Comparison of ENCODE assay signal across 26 mouse cellular contexts in genomic region chr2:166062008-166062407, GRCm38 (mm10).
DNase-seq lines count a peak whose midpoint lies in the region; ATAC-seq and TF ChIP-seq lines count a peak whose summit lies in the region.
"Had no signal": no experiment of that assay in that cellular context is flagged by ENCODE, and none has a peak within 500 bp of the region (broad histone marks: within the 10 kb centered on the region; RNA-seq: fewer than 3 reads in every experiment).

No protein-coding gene starts in this region.

- no peak overlapping the region for H3K4me3 ChIP-seq in heart, adult 2 months
- H3K4me3 ChIP-seq in heart, embryonic 11.5 days (ENCODE audit: low read depth, low read length), result no peak overlapping the region
- no peak overlapping the region for H3K4me3 ChIP-seq in kidney, embryonic 16.5 days (ENCODE audit: low read length)
- no peak overlapping the region for H3K4me3 ChIP-seq in embryonic facial prominence, embryonic 14.5 days (ENCODE audit: low read depth, low read length)
- H3K4me3 ChIP-seq: forebrain, embryonic 10.5 days; forebrain, embryonic 15.5 days; heart, embryonic 13.5 days; layer of hippocampus, adult 2 months; left cerebral cortex, adult 2 months; limb, embryonic 13.5 days; liver, embryonic 12.5 days; midbrain, embryonic 13.5 days; neural tube, embryonic 13.5 days had no signal

- H3K9ac ChIP-seq in heart, adult 2 months (ENCODE audit: low read depth, low read length), result no peak overlapping the region
- no peak overlapping the region for H3K9ac ChIP-seq in heart, embryonic 11.5 days (ENCODE audit: low read depth, low read length)
- H3K9ac ChIP-seq in kidney, embryonic 16.5 days (replicated peaks; ENCODE audit: low read length), result no peak overlapping the region
- no peak overlapping the region for H3K9ac ChIP-seq in embryonic facial prominence, embryonic 14.5 days (ENCODE audit: low read depth, low read length)
- H3K9ac ChIP-seq: forebrain, embryonic 15.5 days; heart, embryonic 13.5 days; limb, embryonic 13.5 days; liver, embryonic 12.5 days; liver, postnatal 0 days; midbrain, embryonic 13.5 days; neural tube, embryonic 13.5 days had no signal

- no peak for TF ChIP-seq CTCF in heart, adult 2 months (IDR thresholded peaks at IDR 0.05)

- peak overlapping the region; percentile 24 for H3K27ac ChIP-seq in heart, adult 2 months
- no peak overlapping the region for H3K27ac ChIP-seq in heart, embryonic 11.5 days (ENCODE audit: low read depth, low read length)
- H3K27ac ChIP-seq in kidney, embryonic 16.5 days (ENCODE audit: low read length), result peak overlapping the region; percentile 43
- peak overlapping the region; percentile 52 for H3K27ac ChIP-seq in embryonic facial prominence, embryonic 14.5 days (replicated peaks; ENCODE audit: low read depth, low read length)
- H3K27ac ChIP-seq: forebrain, embryonic 10.5 days; forebrain, embryonic 15.5 days; heart, embryonic 13.5 days; layer of hippocampus, adult 2 months; left cerebral cortex, adult 2 months; limb, embryonic 13.5 days; liver, embryonic 12.5 days; macrophage; midbrain, embryonic 13.5 days; neural tube, embryonic 13.5 days had no signal

- no peak for ATAC-seq in heart, embryonic 11.5 days (replicated peaks; ENCODE audit: insufficient number of reproducible peaks, low FRiP score, low TSS enrichment)
- no peak for ATAC-seq in kidney, embryonic 16.5 days (ENCODE audit: low FRiP score, low TSS enrichment)
- no peak; the same call in 1 of the 2 replicates for ATAC-seq in embryonic facial prominence, embryonic 14.5 days (ENCODE audit: low read depth)
- ATAC-seq: forebrain, embryonic 15.5 days; hindbrain, embryonic 16.5 days; liver, embryonic 12.5 days; liver, postnatal 0 days; lung, postnatal 0 days; midbrain, embryonic 13.5 days had no signal

- H3K4me1 ChIP-seq in heart, adult 2 months (ENCODE audit: control insufficient read depth, insufficient read depth, low read length), result no peaks in the 10 kb centered on the region; the same call in 1 of the 2 replicates
- no peaks in the 10 kb centered on the region for H3K4me1 ChIP-seq in heart, embryonic 11.5 days (ENCODE audit: control insufficient read depth, insufficient read depth, low read length)
- H3K4me1 ChIP-seq in kidney, embryonic 16.5 days (ENCODE audit: insufficient read depth, low read length), result no peaks in the 10 kb centered on the region
- no peaks in the 10 kb centered on the region for H3K4me1 ChIP-seq in embryonic facial prominence, embryonic 14.5 days (ENCODE audit: control insufficient read depth, insufficient read depth, low read length)
- H3K4me1 ChIP-seq: forebrain, embryonic 10.5 days; forebrain, embryonic 15.5 days; heart, embryonic 13.5 days; limb, embryonic 13.5 days; liver, embryonic 12.5 days; midbrain, embryonic 13.5 days had no signal

- intact Hi-C loops in heart, adult 2 months (cut with DNase I), result no loop called here

- no peak for DNase-seq in heart, adult 2 months
- DNase-seq in kidney, postnatal 4 days, result no peak
- peak; percentile 35 for DNase-seq in adipocyte (ENCODE audit: low spot score)
- peak; percentile 48 for DNase-seq in embryonic facial prominence, embryonic 14.5 days (ENCODE audit: low spot score)
- DNase-seq in adrenal gland, postnatal 14 days, result no peak
- DNase-seq in layer of hippocampus, adult 18-20 months (ENCODE audit: low spot score in 2 of 2), result no peak
- DNase-seq: B cell, adult 2 months; cerebellum, adult 8-10 months; cerebellum, postnatal 25 days; heart, postnatal 10 days; liver, postnatal 0 days; right cerebral cortex, postnatal 4 days had no signal

- no peak overlapping the region for H3K4me2 ChIP-seq in heart, embryonic 11.5 days
- no peak overlapping the region for H3K4me2 ChIP-seq in kidney, embryonic 16.5 days (replicated peaks; ENCODE audit: low read depth, low read length)
- no peak overlapping the region for H3K4me2 ChIP-seq in embryonic facial prominence, embryonic 14.5 days (ENCODE audit: low read depth, low read length)
- H3K4me2 ChIP-seq: forebrain, embryonic 15.5 days; heart, embryonic 13.5 days; limb, embryonic 13.5 days; liver, embryonic 12.5 days; midbrain, embryonic 13.5 days; neural tube, embryonic 13.5 days had no signal

- no peak for TF ChIP-seq POLR2A in heart, adult 2 months (IDR thresholded peaks at IDR 0.05; ENCODE audit: insufficient read depth, low read depth, low read length)

- no peaks in the 10 kb centered on the region for H3K9me3 ChIP-seq in heart, embryonic 11.5 days (replicated peaks; ENCODE audit: control insufficient read depth, low read length)
- H3K9me3 ChIP-seq in kidney, embryonic 16.5 days (ENCODE audit: low read length), result no peaks in the 10 kb centered on the region
- H3K9me3 ChIP-seq in embryonic facial prominence, embryonic 14.5 days (ENCODE audit: control insufficient read depth, low read length), result no peaks in the 10 kb centered on the region
- H3K9me3 ChIP-seq: forebrain, embryonic 10.5 days; forebrain, embryonic 15.5 days; heart, embryonic 13.5 days; limb, embryonic 13.5 days; liver, embryonic 12.5 days; midbrain, embryonic 13.5 days; neural tube, embryonic 13.5 days had no signal

- no peak for TF ChIP-seq EP300 in heart, adult 2 months (IDR thresholded peaks at IDR 0.05; ENCODE audit: insufficient read depth, low read depth, low read length)

- H3K27me3 ChIP-seq in heart, adult 2 months (ENCODE audit: control insufficient read depth, insufficient read depth, low read length), result no peaks in the 10 kb centered on the region
- H3K27me3 ChIP-seq in heart, embryonic 11.5 days (ENCODE audit: control insufficient read depth, insufficient read depth, low read length), result no peaks in the 10 kb centered on the region
- H3K27me3 ChIP-seq in kidney, embryonic 16.5 days (ENCODE audit: insufficient read depth, low read length), result no peaks in the 10 kb centered on the region
- H3K27me3 ChIP-seq in embryonic facial prominence, embryonic 14.5 days (replicated peaks; ENCODE audit: control insufficient read depth, insufficient read depth, low read length), result no peaks in the 10 kb centered on the region
- H3K27me3 ChIP-seq: forebrain, embryonic 15.5 days; heart, embryonic 13.5 days; limb, embryonic 13.5 days; liver, embryonic 12.5 days; midbrain, embryonic 13.5 days; neural tube, embryonic 13.5 days had no signal

- 50% methylated on average over 1 of the region's 1 CpGs for WGBS in heart, adult 2 months
- WGBS in heart, embryonic 11.5 days (ENCODE audit: insufficient replicate concordance), result 81% methylated on average over 1 of the region's 1 CpGs
- WGBS in kidney, embryonic 16.5 days, result 56% methylated on average over 1 of the region's 1 CpGs
- 35% methylated on average over 1 of the region's 1 CpGs for WGBS in embryonic facial prominence, embryonic 14.5 days

- peaks cover 10% of the 10 kb centered on the region for H3K36me3 ChIP-seq in heart, adult 2 months (ENCODE audit: control insufficient read depth, insufficient read depth, low read length)
- peaks cover 27% of the 10 kb centered on the region for H3K36me3 ChIP-seq in heart, embryonic 11.5 days (ENCODE audit: control insufficient read depth, insufficient read depth, low read length)
- H3K36me3 ChIP-seq in kidney, embryonic 16.5 days (ENCODE audit: insufficient read depth, low read length), result peaks cover 42% of the 10 kb centered on the region
- H3K36me3 ChIP-seq in embryonic facial prominence, embryonic 14.5 days (ENCODE audit: control insufficient read depth, insufficient read depth, low read length), result peaks cover 68% of the 10 kb centered on the region

- no peaks in the 10 kb centered on the region for H3K79me2 ChIP-seq in heart, adult 2 months (replicated peaks; ENCODE audit: control insufficient read depth, insufficient read depth, low read length)

Comparison
In these comparisons a context has a peak if more than half of its experiments do, and no peak if none do; other contexts are left out.
1. DNase-seq: peak in adipocyte (single experiment) and embryonic facial prominence, embryonic 14.5 days (single experiment); none in heart, adult 2 months (0 of 2), kidney, postnatal 4 days (0 of 2), adrenal gland, postnatal 14 days (single experiment) and layer of hippocampus, adult 18-20 months (0 of 2).